Mouse (Mus musculus): ENCODE measurements around the gene Cdhr2. TPM values are rescaled to one million over a fixed set of nuclear protein-coding genes. Genes with fewer than 3 reads are reported as not detected.

Cdhr2 gene
- total RNA-seq, 2 experiments from 2014 or later: 0.58 to 0.73 TPM

GRCm38 (mm10) chr13:54692711-54693557 lies 8.3 kb upstream of the Cdhr2 start:
- DNase-seq (ENCODE audit: low spot score in 2 of 2): no peak

GRCm38 (mm10) chr13:54693558-54694347 lies 7.5 kb upstream of the Cdhr2 start, which contains the start of gene Rnf44:
Rnf44 (minus strand) TSS chr13:54693907.
- DNase-seq (ENCODE audit: low spot score in 2 of 2): peak; percentile 99

DNA sequence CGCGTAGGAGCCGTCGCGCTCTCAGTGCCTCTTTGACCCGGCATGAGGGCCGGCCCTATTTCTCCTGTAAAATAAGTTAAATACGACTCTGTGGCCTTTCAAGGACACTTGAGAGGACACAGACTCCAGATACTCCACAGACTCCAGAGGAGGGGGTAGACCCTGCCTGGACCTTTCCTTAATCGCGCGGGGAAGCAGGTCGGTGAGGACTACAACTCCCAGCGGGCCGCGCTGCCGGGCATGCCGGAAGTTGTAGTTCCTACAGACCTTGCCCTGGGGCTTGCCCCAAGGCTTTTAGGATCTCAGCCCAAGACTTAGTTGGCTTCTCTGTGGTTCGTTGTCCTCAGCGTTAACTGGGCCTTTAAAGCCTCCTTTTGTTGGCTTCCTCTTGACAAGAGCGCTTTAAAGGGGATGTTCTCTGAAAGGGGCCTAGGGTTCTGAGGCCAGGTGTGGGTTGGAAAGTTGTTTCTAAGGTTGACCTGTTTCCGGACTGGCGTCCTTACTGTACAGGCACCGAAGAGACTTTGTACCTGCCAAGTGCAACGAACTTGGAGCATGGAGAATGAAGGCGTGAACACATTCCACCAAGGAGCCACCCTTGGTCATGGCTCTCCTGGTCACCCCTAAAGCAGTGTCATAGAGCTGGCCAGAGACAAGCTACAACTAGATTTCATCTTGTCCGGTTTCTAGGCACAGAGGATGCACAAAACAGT lies 6.8 kb upstream of the Cdhr2 start:
- peak in 1 of 2 experiments; percentile 82 for DNase-seq (ENCODE audit: low spot score in 2 of 2)

GRCm38 (mm10) chr13:54695479-54696230 lies 5.6 kb upstream of the Cdhr2 start:
- no peak for DNase-seq (ENCODE audit: low spot score in 2 of 2)

GRCm38 (mm10) chr13:54702507-54702906 lies 1.2 kb downstream of the Cdhr2 start:
- no peak for DNase-seq (ENCODE audit: low spot score in 2 of 2)

DNA sequence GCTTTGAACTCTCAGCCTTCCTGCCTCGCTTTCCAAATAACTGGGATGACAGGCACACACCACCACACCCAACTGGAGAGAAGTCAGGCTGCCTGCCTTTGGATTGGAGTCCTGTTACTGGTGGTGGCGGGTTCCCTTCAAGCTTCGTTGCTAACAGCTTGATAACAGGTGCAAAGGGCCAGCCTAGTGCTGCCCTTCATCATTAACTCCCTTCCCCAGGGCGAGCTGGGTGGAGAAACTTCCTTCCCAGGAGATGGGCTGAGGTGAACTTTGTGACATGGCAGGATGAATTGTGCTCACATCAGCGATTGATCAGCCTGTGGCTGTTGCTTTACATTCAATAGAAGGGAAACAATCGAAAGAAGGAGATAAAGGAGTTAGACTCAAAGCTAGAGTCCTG lies 3.6 kb downstream of the Cdhr2 start:
- DNase-seq (ENCODE audit: low spot score in 2 of 2): no peak

- no peak for DNase-seq (ENCODE audit: low spot score in 2 of 2)
Observed at GRCm38 (mm10) chr13:54710866-54711265, 9.6 kb downstream of the Cdhr2 start.

DNA sequence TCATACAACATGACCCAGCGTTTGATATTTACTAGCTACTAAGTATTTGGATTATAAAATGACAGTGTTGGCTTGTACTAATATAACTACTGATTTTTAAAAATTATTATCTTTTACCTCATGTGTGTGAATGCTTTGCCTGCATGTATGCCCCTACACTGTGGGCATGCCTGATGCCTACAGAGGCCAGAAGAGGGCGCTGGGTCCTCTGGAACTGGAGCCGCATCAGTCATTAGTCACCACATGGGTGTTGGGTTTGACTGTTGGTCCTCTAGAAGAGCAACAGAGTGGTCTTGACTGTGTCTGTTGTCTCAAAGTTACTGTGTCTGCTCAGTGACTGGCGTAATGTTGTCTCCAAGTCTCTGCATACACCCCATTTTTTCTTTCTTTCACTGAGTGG lies 13.1 kb downstream of the Cdhr2 start:
- no peak for DNase-seq (ENCODE audit: low spot score in 2 of 2)

DNA sequence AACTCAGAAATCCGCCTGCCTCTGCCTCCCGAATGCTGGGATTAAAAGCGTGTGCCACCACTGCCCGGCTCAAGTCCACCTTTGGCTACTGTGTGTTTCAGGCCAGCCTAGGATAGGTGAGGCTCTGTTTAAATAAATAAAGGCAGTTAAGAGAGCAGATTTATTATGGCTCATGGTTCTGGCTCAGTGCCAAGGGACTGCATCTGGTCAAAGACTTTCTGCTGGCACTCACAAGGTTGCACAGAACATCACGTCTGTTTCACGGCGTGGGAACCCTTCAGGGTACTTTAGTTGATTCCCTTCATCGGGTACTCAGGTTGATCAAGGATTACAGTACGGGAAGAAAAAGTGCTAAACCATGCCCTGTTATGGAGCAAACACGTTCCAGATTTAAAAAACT lies 13.7 kb downstream of the Cdhr2 start:
- DNase-seq (ENCODE audit: low spot score in 2 of 2): no peak

DNA sequence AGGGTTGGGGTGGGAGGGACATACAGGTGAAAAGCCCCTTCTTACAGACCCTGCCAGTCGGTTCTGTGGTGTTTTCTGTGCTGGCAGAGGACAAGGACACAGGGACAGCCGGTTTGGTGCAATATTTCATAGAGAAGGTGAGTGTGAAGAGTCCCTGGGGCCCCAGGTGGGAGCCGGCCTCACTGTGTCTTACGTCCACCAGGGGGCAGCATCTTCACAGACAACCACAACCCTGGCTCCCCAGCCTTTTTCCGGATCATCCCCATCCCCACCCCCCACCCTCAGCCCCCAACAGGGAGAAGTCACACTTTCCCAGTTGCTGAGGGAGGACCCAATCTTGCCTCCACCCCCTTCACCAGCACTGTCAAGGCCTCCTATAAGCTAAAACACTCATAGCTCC lies 15.7 kb downstream of the Cdhr2 start:
- peak; percentile 62 to 66 for DNase-seq (ENCODE audit: low spot score in 2 of 2)

GRCm38 (mm10) chr13:54723143-54723542 lies 21.9 kb downstream of the Cdhr2 start:
- no peak for DNase-seq (ENCODE audit: low spot score in 2 of 2)

- DNase-seq (ENCODE audit: low spot score in 2 of 2): no peak
Observed at GRCm38 (mm10) chr13:54726131-54726530, 24.9 kb downstream of the Cdhr2 start.

- no peak for DNase-seq (ENCODE audit: low spot score in 2 of 2)
Observed at GRCm38 (mm10) chr13:54736931-54737330, 35.7 kb downstream of the Cdhr2 start.

GRCm38 (mm10) chr13:54737488-54738212 lies 36.4 kb downstream of the Cdhr2 start:
- DNase-seq (ENCODE audit: low spot score in 2 of 2): no peak

DNA sequence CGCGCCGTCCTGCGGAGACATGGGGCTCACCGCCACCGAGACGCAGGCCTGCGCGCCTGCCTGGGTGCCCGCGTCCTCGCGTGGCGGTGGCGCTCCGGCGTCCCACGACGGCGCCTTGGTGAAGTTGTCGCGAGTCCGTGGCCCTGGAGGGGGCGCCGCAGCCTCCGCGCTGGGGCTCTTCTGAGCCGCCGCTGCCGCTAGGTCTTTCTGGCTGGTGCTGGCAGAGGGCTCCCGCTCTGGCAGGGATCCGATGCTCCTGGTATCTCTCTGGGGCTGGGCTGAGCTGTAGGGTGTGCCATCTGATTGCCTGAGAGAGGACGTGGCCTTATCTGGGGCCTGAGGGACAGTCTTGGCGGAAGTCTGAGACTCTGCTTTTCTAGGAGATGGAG lies 36.9 kb downstream of the Cdhr2 start:
- DNase-seq (ENCODE audit: low spot score in 2 of 2): no peak

- DNase-seq (ENCODE audit: low spot score in 2 of 2): no peak
Observed at GRCm38 (mm10) chr13:54746110-54746509, 44.8 kb downstream of the Cdhr2 start.

DNA sequence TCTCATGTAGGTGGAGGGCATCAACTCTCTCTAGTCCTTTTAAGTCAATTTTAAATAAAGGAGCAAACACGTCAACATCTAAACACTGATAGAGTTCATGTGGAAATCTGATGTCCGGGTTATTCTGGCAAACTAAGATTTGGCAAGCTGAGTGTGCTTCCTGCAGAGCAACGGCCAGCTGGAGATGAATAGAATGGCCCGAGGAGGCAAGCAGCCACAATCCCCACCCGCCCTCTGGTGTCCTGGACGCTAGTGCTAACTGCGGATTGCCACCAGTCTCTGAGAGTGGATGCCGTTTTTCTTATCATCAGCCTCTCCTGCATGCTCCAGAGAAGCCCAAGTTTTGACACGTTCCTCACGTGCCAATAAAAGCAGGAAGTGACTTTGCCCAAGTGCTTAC lies 45.6 kb downstream of the Cdhr2 start:
- no peak for DNase-seq (ENCODE audit: low spot score in 2 of 2)

DNA sequence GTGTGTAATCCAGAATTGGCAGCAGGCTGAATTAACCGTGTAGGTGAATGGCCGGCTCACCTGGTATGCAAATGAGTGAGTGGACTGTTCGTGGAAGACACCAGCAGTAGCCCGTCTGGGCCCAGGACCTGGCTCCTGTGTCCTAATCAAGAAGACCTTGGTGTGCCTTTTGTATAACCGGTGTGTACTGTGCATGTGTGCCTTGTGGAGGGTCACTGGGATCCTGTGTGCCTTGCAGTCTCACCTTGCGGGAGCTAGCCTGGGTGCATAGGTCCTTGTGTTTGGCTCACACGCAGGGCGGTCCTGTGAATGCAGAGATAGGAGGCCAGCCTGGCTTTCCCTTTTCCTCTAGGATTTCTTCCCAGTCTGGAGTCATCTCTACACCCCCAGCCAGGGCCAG lies 46.9 kb downstream of the Cdhr2 start:
- DNase-seq (ENCODE audit: low spot score in 2 of 2): no peak

DNA sequence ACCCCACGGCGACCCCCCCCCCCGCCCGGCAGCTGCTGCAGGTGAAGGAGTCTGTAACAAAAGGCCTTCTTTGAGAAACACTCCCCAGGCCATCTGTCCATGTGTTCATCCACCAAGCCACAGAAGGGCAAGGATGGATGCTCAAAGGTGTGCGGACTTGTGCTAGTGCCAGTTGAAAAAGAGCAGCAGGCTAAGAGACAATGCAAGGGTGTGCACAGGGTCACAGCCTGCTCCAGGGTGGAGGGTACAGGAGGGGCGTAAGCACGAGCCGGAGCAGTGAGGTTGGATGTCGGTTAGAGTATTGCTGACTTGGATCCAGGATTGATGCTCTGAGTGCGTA lies 47.4 kb downstream of the Cdhr2 start:
- DNase-seq (ENCODE audit: low spot score in 2 of 2): no peak
